Mouse (Mus musculus) hindbrain, embryonic 15.5 days (tissue): ENCODE measurements around the gene Mcrip2. TPM values are rescaled to one million over a fixed set of nuclear protein-coding genes. Genes with fewer than 3 reads are reported as not detected.
A peak's percentile ranks its signal among the peaks of the same experiment; 100 is the strongest.

Experiments used
- ATAC-seq: fragments of 200-750 bp; cut with Nextera tagmentation; 2 replicates; pipeline ENCODE4 v1.8.0; 2017; ENCODE audit warnings: low read depth, moderate number of reproducible peaks, moderate TSS enrichment; ENCODE audit not compliant: low FRiP score
- H3K27ac ChIP-seq: fragments of 300-500 bp; sonication (generic); replicated peaks from 2 replicates; pipeline ENCODE4 v1.5.1; 2015; ENCODE audit warnings: mild to moderate bottlenecking, inconsistent platforms
- H3K27me3 ChIP-seq: fragments of 300-500 bp; sonication (generic); 2 replicates; pipeline ENCODE4 v1.6.1; 2015; ENCODE audit warnings: control low read depth, inconsistent platforms
- H3K36me3 ChIP-seq: fragments of 300-500 bp; sonication (generic); 2 replicates; pipeline ENCODE4 v1.6.1; 2015; ENCODE audit warnings: control low read depth, inconsistent platforms
- H3K4me1 ChIP-seq: fragments of 300-500 bp; sonication (generic); replicated peaks from 2 replicates; pipeline ENCODE4 v1.6.1; 2015; ENCODE audit warnings: control low read depth, inconsistent platforms
- H3K4me2 ChIP-seq: fragments of 300-500 bp; sonication (generic); 2 replicates; pipeline ENCODE4 v1.6.1; 2015; ENCODE audit warnings: moderate library complexity, mild to moderate bottlenecking, inconsistent platforms
- H3K4me3 ChIP-seq: fragments of 300-500 bp; sonication (generic); 2 replicates; pipeline ENCODE4 v1.5.1; 2015; ENCODE audit warnings: mild to moderate bottlenecking, inconsistent platforms
- H3K9ac ChIP-seq: fragments of 300-500 bp; sonication (generic); 2 replicates; pipeline ENCODE4 v1.6.1; 2015; ENCODE audit warnings: inconsistent platforms
- H3K9me3 ChIP-seq: fragments of 300-500 bp; sonication (generic); 2 replicates; pipeline ENCODE4 v1.6.1; 2016; ENCODE audit warnings: control low read depth, inconsistent platforms
- WGBS: fragments of 180-500 bp; shearing (Covaris S2); methylation state at CpG from one replicate; pipeline ENCODE4 v1.1.7; 2015; 5-methylcytosine and 5-hydroxymethylcytosine counted together
- polyA plus RNA-seq: library from polyadenylated mRNA; unstranded; fragments of >200 nt; fragmentation: Nextera tagmentation; extraction: Ambion mirVana; gene quantifications from 2 replicates; pipeline ENCODE4 v1.2.1, GENCODE M21; 2015

The Mcrip2 gene
- polyA plus RNA-seq, 1 experiment from 2014 or later: 27.0 TPM

DNA sequence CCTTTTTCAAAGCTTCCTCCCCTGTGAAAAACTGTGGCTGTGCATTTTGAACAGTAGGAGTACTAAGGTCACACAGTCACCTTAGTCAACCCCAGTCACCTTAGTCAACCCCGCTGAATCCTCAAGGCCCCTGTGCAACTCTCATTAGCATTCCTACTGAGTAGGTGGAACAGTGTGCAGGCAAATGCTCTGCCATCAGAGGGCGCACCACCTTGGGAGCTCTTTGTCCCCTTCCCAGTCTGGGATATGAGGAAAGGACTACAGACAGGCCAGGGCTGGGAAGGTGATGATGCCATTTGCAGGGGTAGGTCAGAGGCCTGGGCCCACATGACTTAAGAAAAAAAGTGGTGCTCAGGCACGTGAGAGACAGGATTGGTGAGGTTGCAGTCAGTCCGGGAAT, 10.7 kb upstream of the Mcrip2 start:
- no peaks in the 10 kb centered on the region for H3K9me3 ChIP-seq
- H3K36me3 ChIP-seq: peaks cover 11% of the 10 kb centered on the region
- H3K27ac ChIP-seq: no peak overlapping the region
- no peak overlapping the region for H3K9ac ChIP-seq
- no peaks in the 10 kb centered on the region for H3K27me3 ChIP-seq
- H3K4me3 ChIP-seq: no peak overlapping the region
- H3K4me1 ChIP-seq: peaks cover 37% of the 10 kb centered on the region
- no peak for ATAC-seq
- H3K4me2 ChIP-seq: no peak overlapping the region
- 45% methylated on average over 4 of the region's 4 CpGs for WGBS

DNA sequence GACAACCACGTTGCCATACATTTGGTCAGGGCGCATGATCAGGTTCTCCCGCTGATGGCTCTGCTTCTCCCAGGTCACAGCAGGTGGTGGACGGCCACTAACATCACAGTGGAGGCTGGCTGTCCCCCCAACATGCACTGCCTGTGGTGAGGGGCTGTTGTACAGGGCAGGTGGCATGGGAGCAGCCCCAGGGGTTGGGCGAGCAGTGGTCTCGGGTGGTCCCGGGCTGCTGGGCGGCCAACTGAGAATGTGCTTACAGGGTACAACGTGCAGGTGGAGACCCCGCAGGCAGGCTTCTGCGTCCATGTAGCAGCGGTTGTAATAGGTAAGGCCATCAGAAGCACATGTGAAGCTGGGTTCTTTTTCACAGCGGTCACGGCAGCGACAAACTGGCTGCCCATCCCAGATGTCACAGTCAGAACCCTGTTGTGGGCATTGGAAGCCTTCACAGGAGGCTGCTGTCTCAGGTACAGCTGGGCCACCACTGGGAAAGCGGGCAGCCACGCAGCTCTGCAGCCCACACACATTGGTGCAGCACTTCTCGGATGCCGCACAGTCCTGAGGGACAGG, 10.1 kb upstream of the Mcrip2 start:
- Histone ChIP-seq H3K36me3 (peaks cover 9% of the 10 kb centered on the region), H3K27ac (no peak overlapping the region), H3K4me1 (peaks cover 42% of the 10 kb centered on the region), H3K4me2 (no peak overlapping the region), H3K9ac (no peak overlapping the region), H3K4me3 (no peak overlapping the region), H3K27me3 (no peaks in the 10 kb centered on the region), H3K9me3 (no peaks in the 10 kb centered on the region)
- no peak for ATAC-seq
- 84% methylated on average over 19 of the region's 19 CpGs for WGBS

GRCm38 (mm10) chr17:25877741-25878610, 9.4 kb upstream of the Mcrip2 start:
- ATAC-seq: no peak
- Histone ChIP-seq H3K4me3 (no peak overlapping the region), H3K4me1 (peaks cover 43% of the 10 kb centered on the region), H3K9ac (no peak overlapping the region), H3K27ac (no peak overlapping the region), H3K9me3 (no peaks in the 10 kb centered on the region), H3K36me3 (0 out of 2 replicates have a peak, but pooled peaks cover 3% of the 10 kb centered on the region), H3K27me3 (no peaks in the 10 kb centered on the region), H3K4me2 (no peak overlapping the region)
- WGBS: 93% methylated on average over 32 of the region's 32 CpGs

GRCm38 (mm10) chr17:25877025-25877424, 8.5 kb upstream of the Mcrip2 start:
- WGBS: 89% methylated on average over 3 of the region's 3 CpGs
- 0 out of 2 replicates have a peak, but pooled peaks cover 3% of the 10 kb centered on the region for H3K36me3 ChIP-seq
- H3K27me3 ChIP-seq: no peaks in the 10 kb centered on the region
- no peak overlapping the region for H3K27ac ChIP-seq
- H3K4me2 ChIP-seq: peak overlapping the region; percentile 90; the same call in 1 of the 2 replicates
- no peak overlapping the region for H3K4me3 ChIP-seq
- no peak for ATAC-seq
- peaks cover 43% of the 10 kb centered on the region for H3K4me1 ChIP-seq
- H3K9me3 ChIP-seq: no peaks in the 10 kb centered on the region
- H3K9ac ChIP-seq: no peak overlapping the region

GRCm38 (mm10) chr17:25876347-25876915, 7.9 kb upstream of the Mcrip2 start:
- Histone ChIP-seq H3K9me3 (no peaks in the 10 kb centered on the region), H3K4me3 (peak overlapping the region; percentile 64), H3K4me2 (peak overlapping the region; percentile 90), H3K9ac (peak overlapping the region; percentile 85), H3K36me3 (0 out of 2 replicates have a peak, but pooled peaks cover 3% of the 10 kb centered on the region), H3K4me1 (peaks cover 43% of the 10 kb centered on the region), H3K27ac (peak overlapping the region; percentile 95; the same call in 1 of the 2 replicates), H3K27me3 (no peaks in the 10 kb centered on the region)
- 61% methylated on average over 10 of the region's 10 CpGs for WGBS
- no peak for ATAC-seq

GRCm38 (mm10) chr17:25875171-25876136, 6.9 kb upstream of the Mcrip2 start:
- Histone ChIP-seq H3K27ac (peak overlapping the region; percentile 95), H3K36me3 (0 out of 2 replicates have a peak, but pooled peaks cover 3% of the 10 kb centered on the region), H3K27me3 (no peaks in the 10 kb centered on the region), H3K4me1 (peaks cover 34% of the 10 kb centered on the region), H3K9me3 (no peaks in the 10 kb centered on the region), H3K4me3 (peak overlapping the region; percentile 64), H3K9ac (peak overlapping the region; percentile 85), H3K4me2 (peak overlapping the region; percentile 90)
- peak; percentile 89 for ATAC-seq
- under 1% methylated on average over 59 of the region's 59 CpGs for WGBS

- Histone ChIP-seq H3K4me3 (peak within 1 kb of the TSS; percentile 64), H3K27me3 (no peaks in the 10 kb centered on the region), H3K4me1 (peaks cover 27% of the 10 kb centered on the region), H3K9ac (peak within 1 kb of the TSS; percentile 85), H3K9me3 (no peaks in the 10 kb centered on the region), H3K4me2 (peak within 1 kb of the TSS; percentile 90), H3K36me3 (0 out of 2 replicates have a peak, but pooled peaks cover 3% of the 10 kb centered on the region), H3K27ac (peak within 1 kb of the TSS; percentile 95)
- ATAC-seq: peak; percentile 67
- WGBS: under 1% methylated on average over 25 of the region's 25 CpGs
These were observed 6.2 kb upstream of the Mcrip2 start, which contains the start of gene Mettl26 for GRCm38 (mm10) chr17:25874721-25875170. Mettl26 (plus strand) TSS chr17:25875074.

DNA sequence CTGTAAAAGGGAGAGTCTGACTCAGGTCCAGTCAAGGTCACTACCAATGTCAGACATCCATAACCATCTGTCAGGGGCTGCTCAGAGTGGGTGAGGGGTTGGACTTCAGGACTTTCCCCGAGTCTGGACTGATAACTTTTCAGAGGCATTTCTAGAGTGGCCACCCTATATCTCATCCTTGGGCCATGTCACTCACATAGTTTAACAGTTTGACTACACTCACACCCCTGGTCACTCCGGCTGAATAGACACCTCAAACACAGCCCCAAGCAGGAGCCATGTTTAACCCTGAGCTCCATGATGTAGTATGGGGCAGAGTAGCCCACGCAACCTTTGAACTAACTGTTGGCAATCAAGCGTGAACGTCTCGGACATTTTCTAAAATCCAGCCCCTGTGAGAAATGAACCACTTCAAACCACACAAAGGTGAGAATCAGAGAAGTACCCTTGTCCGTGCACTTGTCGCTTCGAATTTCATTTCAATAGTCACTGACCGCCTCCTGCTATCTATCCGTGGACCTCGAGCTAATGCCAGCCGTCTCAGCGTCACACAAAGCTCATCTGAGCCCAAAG, 5.7 kb upstream of the Mcrip2 start:
- H3K9me3 ChIP-seq: no peaks in the 10 kb centered on the region
- H3K36me3 ChIP-seq: 0 out of 2 replicates have a peak, but pooled peaks cover 3% of the 10 kb centered on the region
- H3K4me1 ChIP-seq: peaks cover 26% of the 10 kb centered on the region
- peak; percentile 15; the same call in 1 of the 2 replicates for ATAC-seq
- WGBS: 6% methylated on average over 14 of the region's 14 CpGs
- peak overlapping the region; percentile 61 for H3K9ac ChIP-seq
- H3K27ac ChIP-seq: peak overlapping the region; percentile 95
- H3K4me3 ChIP-seq: peak overlapping the region; percentile 64
- no peaks in the 10 kb centered on the region for H3K27me3 ChIP-seq
- H3K4me2 ChIP-seq: peak overlapping the region; percentile 90

DNA sequence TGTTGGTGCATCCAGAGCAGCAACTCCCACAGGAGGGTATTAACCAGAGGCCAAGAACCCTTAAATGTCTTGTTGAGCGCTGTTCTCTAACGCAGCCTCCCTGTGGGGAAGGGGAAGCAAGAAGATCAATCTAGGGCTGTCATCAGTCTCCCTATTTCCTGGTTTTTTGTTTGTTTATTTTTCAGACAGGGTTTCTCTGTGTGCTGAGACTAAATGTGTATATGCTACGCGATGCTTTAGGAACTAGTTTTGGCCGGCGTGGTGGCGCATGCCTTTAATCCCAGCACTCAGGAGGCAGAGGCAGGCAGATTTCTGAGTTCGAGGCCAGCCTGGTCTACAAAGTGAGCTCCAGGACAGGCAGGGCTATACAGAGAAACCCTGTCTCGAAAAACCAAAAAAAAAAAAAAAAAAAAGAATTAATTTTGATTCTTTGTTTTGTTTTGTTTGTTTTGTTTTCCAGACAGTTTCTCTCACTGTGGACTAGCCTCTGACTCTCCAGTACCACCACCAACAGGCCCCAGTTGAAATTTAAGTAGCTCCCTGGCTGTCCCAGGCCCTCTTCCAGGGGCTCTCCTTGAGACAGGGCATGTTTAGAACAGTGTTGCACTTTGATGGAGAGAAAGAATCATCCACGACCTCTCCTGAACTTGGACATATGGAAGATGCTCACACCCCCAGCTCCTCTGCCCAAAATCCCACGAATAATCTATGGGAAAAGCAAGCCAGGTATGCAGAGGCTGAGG, 5.0 kb upstream of the Mcrip2 start:
- 79% methylated on average over 11 of the region's 11 CpGs for WGBS
- H3K27me3 ChIP-seq: no peaks in the 10 kb centered on the region

DNA sequence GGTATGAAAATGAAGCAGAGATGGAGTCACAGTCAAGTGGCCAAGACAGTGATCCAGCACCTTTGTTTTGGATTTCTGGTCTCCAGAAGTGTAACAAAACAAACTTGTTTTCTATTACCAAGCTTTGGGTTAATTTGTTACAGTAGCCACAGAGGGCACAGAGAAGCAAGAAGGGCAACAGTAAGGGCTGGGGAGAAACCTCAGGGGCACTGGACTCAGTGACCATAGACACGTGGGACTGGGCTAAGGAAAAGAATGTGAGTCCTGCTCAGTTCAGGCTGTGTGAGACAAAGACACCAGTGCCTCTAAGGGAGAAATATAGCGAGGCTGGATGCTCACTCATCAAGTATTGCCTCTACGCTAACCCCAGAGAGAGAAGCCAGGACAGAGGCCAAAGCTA, 4.1 kb upstream of the Mcrip2 start:
- ATAC-seq: no peak
- H3K27me3 ChIP-seq: no peaks in the 10 kb centered on the region
- H3K4me1 ChIP-seq: peaks cover 35% of the 10 kb centered on the region
- H3K4me2 ChIP-seq: no peak overlapping the region
- no peak overlapping the region for H3K4me3 ChIP-seq
- 0 out of 2 replicates have a peak, but pooled peaks cover under 1% of the 10 kb centered on the region for H3K36me3 ChIP-seq
- no peak overlapping the region for H3K9ac ChIP-seq
- H3K9me3 ChIP-seq: no peaks in the 10 kb centered on the region
- H3K27ac ChIP-seq: no peak overlapping the region
- 91% methylated on average over 3 of the region's 3 CpGs for WGBS

More for the DNA sequence above, 5.0 kb upstream of the Mcrip2 start:
- peaks cover 31% of the 10 kb centered on the region for H3K4me1 ChIP-seq
- no peak for ATAC-seq
- H3K36me3 ChIP-seq: 0 out of 2 replicates have a peak, but pooled peaks cover 3% of the 10 kb centered on the region
- peak overlapping the region; percentile 61 for H3K9ac ChIP-seq
- H3K27ac ChIP-seq: peak overlapping the region; percentile 95
- no peaks in the 10 kb centered on the region for H3K9me3 ChIP-seq
- H3K4me2 ChIP-seq: peak overlapping the region; percentile 90
- H3K4me3 ChIP-seq: peak overlapping the region; percentile 64
